Mouse (Mus musculus): Measurements from ENCODE around the gene Prickle2.

- no peak for TF ChIP-seq CTCF (IDR thresholded peaks at IDR 0.05; ENCODE audit: low read depth)
- TF ChIP-seq EP300 (IDR thresholded peaks at IDR 0.05; ENCODE audit: low read depth): no peak
Observed at GRCm38 (mm10) chr6:92495500-92495899, 210.5 kb downstream of the Prickle2 start.
